Mouse (Mus musculus): ENCODE results near the gene Gramd1a.

Gramd1a gene

DNA sequence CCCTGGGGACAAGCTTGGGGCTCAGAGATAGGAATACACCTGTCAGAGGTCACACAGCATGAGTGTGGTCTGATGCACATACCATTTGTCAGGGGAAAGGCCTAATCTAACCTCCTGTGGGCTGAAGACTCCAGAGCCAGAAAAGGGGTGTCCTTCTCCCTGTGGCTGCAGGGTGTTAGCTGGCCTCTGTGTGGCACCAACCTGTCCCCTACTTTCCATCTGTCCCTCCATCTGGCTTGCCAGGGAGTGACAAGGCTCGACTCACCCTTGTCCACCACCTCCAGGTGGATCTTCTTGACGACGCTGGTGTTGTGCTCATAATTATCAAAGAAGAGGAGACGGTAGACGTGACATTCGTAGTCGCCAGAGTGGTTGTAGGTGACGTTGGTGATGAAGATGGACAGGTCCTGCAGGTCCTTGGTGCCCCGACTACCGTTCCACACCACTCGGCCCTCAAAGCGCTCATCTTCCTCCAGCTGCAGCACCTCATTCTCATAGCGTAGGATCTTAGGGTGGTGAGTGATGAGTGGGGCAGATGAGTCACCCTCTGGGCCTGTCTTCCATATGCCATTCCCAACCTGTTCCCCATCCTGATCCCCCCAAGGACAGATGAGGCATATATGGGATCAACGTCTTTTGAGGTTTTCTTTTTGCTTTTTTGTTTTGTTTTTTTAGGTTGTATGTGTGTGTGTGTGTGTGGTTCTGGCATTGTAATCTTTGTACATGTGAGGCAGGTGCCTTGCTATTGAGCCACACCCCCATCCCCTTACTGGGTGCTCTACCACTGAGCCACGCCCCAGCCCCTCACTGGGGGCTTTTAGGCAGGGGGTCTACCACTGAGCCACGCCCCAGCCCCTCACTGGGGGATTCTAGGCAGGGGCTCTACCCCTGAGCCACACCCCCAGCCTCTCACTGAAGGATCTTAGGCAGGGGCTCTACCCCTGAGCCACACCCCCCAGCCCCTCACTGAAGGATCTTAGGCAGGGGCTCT lies 32.8 kb downstream of the Gramd1a start:
- DNase-seq = peak; percentile 83 to 84

DNA sequence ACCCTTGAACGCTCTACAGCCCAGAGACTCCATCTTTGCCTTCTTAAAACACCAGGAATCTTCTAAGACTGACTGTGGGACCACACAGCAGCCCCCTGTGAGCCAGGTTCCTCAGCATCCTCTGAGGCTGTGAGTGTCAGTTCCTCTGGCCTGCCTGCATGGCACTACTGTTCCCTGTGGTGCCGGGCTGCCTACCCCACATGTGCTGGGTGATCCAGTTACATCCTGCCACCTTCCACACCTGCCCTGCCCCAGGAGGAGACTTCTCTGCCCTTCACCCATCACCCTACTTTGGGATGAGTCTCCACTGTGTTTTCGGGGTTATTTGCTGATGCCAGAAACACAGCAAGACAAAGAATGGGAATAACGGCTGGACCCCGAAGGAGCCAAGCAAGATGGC lies 36.1 kb downstream of the Gramd1a start:
- DNase-seq = no peak

DNA sequence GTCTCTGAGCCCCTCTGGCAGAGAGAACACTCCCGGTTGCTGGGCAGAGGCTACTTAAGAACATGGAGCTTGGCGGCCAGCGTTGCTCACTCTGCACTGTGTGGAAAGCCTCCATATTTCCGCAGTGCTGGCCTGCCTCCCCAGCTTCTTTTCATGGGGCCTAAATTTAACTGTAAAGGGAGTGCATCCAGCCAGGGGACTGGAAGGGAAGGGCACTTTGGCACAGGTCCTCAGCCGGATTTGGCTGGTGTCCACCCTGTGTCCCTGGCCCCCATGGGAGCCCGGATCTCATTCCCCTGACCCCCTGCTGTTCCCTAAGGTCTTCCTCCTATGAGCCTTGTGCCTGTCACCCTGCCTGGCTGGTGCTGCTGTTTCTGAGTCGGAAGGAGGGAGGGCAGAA lies 37.2 kb downstream of the Gramd1a start:
- DNase-seq = peak; percentile 73 to 77

DNA sequence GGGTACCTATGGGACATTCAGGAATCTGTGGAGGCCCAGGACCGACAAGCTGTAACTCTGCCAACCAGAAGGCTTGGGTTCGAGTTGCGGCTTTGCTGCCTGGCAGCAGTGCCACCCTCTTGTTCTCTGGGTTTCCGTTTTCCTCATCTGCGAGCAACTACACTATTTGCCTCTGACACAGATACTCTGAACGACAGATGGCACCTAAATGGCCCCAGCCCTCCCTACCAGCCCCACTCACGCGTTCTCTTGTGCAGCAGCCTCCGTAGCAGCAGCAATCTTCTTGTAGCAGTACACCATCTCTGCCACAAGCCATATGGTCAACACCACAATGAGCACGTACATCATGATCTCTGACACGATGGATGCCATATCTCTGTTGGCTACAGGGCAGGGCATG lies 38.2 kb downstream of the Gramd1a start:
- peak; percentile 57 to 59 for DNase-seq

DNA sequence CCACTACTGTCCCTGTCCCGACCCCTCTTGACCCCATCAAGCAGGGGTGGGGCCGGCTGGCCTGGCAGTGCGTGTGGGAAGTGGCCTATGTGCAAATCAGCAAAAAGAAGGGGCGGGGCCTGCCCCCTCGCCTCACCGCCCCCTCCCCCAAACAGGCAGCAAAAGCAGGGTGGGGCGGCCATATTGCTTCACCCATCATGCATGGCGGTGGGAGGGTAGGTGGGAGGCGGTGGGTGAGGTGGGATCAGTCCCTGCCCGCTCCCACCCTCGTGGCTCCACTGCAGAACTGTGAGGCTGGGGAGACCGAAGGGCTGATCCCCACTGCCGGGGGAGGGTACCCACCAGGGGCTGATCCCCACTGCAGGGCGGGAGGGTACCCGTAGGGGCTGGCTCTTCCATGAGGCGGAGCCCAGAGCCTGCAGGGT lies 39.0 kb downstream of the Gramd1a start:
- DNase-seq = peak in 1 of 2 experiments; percentile 31

DNA sequence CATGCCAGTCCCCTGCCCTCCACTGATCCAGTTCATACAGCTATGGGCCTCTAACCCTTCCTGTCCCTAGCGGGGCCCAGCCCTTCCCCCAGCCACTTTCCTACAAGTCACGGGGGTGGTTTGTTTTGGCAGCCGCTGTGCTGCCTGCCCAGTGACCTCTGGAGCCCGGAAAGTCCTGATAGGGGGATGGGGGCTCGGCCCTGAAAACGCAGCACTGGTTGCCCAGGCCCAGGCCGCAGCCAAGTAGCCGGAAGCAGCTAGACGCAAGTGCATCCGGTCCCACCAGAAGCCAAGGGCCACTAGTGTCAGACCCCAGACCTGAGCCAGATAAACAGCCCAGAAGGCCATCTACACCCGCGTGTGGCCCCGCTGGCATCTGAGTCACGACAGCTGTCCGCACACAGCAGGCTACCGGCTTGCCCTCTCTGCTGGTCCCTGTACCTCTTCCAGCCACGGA lies 40.1 kb downstream of the Gramd1a start:
- DNase-seq = peak; percentile 69 to 73

DNA sequence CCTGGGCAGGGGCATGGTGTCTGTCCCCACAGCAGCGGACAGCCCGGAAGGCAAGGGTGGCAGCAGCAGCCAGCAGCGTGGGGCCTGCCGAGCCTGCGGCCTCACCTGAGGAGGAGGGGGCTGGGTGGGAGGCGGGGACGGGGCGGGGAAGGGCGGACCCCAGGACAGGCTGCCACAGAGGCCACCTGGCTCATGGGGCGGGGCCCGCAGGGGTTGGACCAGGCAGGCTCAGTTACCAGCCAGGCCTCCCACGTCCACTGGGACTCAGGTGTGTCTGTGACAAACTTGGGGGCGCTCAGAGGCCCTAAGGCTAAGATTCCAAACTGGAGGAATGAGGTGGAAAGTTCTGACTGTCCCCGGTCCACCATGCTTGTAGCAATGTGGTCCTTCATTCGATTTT lies 40.5 kb downstream of the Gramd1a start, which contains the start of gene Hpn:
TSS of gene Hpn (minus strand) at position 109 of the 400 bp plus-strand sequence.
- peak in 1 of 2 experiments; percentile 43 for DNase-seq

DNA sequence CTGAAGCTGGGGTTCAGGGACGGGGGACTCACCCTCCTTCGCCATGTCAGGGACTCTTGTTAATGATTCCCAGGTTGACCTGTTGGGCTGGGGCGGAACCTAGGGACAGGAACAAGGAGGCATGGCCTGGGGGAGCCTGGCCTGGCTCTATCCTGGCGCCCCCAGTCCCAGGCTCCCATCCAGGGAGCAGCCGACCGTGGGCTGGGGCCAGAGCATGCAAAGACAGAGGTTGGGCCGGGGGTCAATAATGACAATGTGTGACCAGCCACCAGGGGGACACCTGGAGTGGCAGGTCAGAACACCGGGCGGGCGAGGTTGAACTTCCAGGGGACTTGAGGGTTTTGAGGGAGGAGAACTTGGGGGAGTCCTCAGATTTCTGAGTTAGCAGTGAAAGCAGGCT lies 41.0 kb downstream of the Gramd1a start:
- DNase-seq = no peak

DNA sequence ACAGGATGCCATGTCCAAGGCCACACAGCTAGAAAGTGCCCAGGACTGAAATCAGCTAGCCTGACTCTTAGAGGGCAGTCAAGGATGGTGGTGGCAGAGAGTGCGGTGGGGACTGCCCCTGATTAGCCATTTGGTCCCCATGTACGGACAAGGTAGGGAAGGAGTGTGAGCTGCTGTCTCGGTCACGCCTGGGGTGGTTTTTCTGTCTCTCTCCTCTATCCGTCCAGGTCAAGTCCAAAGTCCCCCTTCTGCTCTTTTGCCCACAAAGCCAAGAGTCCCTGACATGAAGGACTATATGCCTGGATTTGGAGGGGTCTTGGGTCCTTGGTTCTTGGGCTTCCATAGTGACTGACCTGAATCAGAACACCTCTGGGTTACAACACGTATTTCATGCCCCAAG lies 41.9 kb downstream of the Gramd1a start:
- no peak for DNase-seq

DNA sequence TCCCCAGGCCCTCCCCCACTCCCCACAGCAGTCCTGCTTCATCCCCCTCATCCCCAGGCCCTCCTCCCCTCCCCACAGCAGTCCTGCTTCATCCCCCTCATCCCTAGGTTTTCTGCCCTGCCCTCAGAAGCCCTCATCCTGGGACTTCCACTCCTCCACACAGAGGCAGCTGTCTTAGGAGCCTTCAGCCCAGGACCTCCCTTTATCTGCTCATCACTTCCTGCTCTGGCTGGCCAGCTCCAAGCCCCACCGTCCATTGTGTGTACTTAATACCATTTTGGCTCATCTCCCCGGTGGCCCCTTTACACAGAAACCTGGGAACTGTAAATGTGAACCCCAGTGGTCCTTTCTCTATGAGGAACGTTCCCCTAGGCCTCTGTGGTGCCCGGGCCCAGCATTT lies 43.7 kb downstream of the Gramd1a start:
- DNase-seq = no peak

DNA sequence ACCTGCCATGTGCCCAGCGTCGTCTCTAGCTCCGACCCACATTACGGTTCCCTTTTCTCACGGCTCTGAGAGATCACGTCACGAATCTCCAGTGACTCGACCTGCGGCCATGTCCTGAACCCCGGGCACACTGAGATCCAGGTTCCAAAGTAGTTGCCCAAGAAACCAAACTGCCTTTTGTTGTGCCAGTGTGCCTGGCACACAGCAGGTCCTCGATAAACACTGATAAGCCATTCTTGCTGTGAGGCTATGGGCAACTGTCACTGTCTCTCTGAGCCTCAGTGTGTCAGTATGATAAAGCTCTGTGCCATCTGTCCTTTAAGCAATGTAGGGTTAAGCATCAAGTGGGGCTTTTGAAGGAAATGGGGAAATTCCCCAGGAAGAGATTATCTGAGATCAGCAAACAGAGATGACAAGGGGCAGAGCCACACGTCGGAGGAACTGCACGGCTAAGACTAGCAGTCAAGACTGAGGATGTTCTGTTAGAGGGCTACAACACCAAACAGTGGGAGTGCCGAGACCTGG lies 44.8 kb downstream of the Gramd1a start:
- DNase-seq = no peak

DNA sequence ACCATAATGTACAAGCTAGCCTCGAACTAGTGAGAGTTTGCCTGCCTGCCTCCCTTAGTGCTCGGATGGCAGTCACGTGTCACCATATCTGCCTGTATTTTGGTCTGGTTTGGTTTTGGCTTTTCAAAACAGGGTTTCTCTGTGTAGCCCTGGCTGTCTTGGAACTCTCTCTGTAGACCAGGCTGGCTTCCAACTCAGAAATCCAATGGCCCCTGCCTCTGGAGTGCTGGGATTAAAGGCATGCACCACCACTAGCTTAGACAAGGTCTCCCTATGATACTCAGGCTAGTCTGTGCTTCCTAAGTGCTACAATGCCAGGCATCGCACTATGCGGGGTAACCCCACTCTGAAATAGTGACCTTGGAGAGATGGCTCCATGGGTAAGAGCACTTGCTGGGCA lies 45.9 kb downstream of the Gramd1a start:
- no peak for DNase-seq

DNA sequence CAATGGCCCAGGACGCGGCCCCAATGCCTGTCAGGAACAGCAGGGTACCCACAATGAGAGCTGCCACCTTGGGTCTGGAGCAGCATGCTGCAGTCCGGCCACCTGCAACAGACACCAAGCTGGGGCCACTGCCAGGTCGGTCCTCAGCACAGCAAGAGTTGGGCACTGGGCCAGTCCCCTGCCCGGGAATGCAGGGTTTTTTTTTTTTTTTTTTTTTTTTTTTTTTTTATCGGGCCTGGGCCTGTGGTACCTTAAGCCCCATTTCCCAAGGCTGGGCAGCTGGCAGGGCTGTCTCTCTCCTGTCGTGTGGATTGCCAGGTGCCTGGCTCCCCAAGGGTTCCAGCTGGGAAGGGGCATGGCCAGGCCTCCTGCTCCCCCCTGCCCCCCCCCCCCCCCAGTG lies 46.6 kb downstream of the Gramd1a start:
- DNase-seq = peak; percentile 69 to 81

DNA sequence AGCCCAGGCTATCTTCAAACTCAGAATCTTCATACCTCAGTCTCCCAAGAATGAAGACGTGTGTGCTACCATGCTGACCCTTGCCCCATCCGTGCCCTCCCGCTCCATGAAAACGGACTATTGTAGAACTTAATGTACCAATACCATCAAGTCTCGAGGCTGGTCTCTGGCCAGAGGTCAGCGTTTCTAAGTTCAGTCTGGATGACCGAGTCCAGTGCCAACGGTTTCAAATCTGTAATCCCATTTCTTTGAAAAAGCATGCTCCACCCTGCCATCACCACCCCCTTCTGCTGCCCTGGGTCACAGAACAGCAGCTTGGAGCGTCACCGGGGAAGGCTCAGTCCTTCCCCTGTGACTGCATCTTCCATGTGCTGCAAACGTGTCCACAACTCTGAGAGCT lies 47.9 kb downstream of the Gramd1a start:
- DNase-seq = no peak

DNA sequence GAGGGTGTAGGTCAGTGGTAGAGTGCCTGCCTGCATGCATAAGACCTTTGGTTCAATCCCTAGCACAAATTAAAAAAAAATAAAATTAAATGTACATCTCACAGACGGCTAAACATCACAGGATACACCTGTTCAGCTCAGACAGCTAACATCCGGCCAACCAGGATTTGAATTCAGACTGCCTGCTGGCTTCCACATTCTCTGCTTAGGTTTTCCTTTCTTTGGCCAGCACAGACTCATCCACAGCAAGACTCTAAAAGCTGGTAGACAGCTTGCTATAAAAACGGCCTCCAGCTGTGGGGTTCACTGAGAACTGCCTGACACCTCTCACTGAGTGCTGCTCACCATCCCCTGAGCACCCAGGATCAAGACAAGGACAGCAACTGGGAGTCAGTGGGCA lies 49.5 kb downstream of the Gramd1a start:
- DNase-seq = no peak

DNA sequence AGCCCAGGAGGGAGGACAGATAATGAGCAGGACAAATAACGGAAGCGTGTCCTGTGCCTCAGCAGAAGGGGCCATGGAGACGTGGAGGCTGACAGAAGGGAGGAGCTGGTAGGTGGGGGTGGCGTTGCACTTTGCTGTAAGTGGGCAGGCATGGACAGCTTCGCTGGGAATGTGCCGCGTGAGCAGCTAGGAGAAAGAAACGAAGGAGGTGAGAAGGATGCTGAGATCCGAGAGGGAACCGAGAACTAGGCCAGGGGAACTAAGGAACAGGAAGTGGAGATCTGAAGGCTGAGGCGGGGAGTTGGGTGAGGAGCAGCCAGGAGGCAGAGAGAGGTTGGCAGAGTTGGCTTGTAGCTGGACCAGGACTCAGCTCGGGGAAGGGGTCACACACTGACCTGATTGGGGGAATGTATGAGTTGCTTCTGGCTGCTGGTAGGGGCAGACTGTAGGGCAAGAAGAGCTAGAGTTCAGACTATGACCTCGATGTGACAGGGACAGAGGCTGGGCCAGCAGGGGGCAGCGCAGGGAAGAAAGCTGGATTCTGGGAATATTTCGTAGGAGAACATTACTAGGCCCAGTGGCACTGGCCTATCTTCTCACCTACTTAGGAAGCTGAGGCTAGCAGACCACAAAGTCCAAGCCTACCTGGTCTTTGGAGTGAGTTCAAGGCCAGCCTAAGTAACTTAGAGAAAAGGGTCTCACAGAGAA lies 50.5 kb downstream of the Gramd1a start:
- DNase-seq = peak; percentile 73 to 77

DNA sequence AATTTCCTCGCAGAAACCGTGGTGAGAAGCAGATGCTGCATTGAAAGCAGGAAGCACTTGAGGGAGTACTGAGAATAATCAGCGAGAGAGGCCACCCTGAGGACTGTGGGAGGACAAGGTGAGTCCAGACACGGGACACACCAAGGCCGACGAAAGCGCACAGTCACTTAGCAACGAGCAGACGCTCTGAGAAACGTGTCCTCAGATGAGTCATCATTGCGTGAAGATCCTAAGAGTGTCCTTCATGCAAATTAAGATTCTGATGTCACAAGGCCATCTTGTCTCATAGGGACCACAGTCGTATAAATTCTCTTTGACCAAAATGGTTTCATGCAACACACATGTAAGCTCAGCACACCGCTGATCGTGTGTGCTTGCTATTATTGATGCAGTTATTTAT lies 54.9 kb downstream of the Gramd1a start:
- DNase-seq = no peak

DNA sequence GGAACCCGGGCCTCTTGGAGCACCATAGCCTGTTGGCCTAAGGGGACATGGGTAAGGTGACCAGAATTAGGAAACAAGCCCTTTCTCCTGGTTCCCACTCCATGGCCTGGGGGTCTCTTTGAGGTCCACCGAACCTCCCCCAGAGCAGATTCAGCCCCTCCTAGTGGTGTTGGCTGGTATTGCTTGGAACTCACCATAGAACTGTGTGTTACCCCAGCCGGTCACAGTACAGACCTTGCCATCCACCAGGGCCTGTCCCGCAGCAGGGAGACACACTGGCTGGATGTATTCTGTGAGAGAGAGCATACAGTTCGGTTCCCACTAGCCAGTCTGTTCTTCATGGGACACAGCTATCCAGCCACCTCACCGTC lies 56.1 kb downstream of the Gramd1a start:
- DNase-seq = no peak

DNA sequence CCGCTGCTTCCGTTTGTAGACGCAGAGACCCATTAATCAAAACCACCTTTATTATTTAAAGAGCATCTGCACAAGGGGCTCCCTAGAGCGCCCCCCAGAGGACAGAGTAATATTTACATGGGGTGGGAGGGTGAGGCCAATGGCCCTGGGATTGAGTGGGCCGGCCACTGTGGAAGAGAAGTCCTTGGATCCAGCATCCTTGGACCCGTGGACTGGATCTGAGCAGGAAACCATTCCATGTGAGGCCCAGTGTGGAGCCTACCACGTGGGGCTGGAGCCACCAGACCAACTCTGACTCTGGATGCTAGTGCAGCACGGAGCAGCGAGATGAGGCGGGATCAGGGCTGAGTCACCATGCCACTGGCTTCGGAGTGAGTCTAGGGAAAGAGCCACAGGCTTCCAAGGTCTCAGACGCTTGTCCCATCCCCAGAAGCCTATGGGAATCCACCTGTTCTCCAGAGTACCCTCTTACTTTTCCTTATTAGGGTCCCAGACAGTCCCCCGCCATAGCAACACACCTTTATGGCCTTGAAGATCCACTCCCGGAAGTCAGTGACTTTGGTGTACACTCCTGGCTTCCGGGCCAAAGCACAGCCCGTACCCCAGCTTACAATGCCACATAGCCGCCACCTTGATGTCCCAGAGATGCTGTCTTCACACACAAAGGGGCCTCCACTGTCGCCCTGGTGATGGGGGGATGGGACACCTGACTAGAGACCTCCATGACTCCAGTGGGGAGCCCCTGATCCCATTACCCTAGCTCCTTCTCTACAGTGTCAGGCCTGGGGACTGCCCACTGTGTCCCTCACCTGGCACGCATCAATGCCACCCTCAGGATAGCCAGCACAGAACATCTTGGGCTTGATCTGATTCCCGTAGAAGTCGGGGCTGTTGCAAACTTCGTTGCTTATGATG lies 56.7 kb downstream of the Gramd1a start:
- DNase-seq = peak in 1 of 2 experiments; percentile 28

DNA sequence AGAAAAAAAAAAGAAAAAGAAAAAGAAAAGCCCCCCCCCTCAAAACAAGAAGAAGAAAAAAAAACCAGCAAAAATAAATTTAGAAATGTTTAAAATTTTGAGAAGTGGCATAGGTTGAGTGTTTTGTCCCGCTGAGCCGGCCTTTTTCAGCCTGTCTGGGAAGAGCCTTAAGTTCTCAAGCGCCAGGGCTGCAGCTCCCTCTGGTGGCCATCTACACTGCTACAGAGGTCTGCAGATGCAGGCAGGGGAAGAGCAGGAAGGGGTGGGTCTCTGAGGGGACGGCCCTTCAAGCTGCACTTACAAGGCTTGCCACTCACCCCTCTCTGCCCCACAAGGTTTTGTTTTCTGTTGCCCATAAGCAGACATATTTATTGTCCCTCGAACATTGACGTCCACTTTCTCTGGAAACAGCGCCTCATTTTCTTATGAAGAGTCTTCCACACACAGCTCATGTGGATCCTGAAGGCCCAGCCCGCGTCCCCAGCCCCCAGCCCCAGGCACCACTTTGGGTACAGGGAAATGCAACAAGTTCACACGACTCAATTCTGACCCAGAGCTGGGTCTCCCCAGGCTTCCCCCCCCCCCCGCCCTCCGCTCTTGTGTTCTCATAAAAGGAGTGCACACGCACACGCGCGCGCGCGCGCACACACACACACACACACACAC lies 58.0 kb downstream of the Gramd1a start:
- peak; percentile 91 to 92 for DNase-seq

DNA sequence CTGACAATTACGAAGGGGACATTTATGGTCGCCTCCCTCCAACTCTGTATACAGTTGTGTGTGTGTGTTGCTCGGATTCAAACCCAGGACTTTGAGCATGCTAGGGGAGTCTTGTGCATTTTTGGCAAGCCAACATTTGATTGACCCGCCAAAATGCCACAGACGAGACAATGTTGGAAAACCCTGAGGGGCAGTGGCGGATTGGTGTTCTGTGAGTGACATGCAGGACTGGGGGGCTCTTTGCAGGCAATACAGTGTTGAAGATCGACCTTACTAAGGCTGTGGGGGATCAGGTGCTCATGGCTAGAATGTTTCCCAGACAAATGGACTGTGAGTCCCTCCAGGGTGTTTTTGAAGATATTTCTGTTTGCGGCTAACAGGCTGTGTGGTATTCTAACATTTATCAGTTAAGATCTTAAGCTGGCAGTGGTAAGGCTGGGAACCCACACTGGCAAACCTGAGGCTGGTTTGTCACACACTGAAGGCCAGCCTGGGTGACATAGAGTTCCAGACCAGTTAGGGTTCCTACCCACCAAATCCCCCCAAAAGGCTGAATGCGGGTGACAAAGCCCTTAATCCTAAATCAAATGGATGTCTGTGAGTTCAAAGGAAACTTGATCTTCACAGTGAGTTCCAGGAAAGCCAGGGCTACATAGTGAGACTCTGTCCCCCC lies 58.7 kb downstream of the Gramd1a start:
- DNase-seq = no peak

Data from cerebellum, postnatal 36 days (tissue).